Mouse (Mus musculus) adrenal gland, postnatal 4 days (tissue): Measurements from ENCODE around the gene Wnt6. TPM values are rescaled to one million over a fixed set of nuclear protein-coding genes. Genes with fewer than 3 reads are reported as not detected.

Source experiments
- DNase-seq, 2 experiments: peaks; one replicate each; pipeline ENCODE4 v3.0.0; 2021 to 2022; ENCODE audit warnings: low spot score in 2 of 2, mixed read lengths in 2 of 2
- total RNA-seq, 2 experiments: library from RNA; stranded (reverse); gene quantifications; 2 replicates each; pipeline ENCODE4 v1.2.3; 2021

The Wnt6 gene
- total RNA-seq, 2 experiments from 2014 or later, result 3.1 to 3.5 TPM

GRCm38 (mm10) chr1:74774062-74774461 is 2.4 kb downstream of the Wnt6 start:
- DNase-seq, result no peak

- DNase-seq, result no peak
These were observed 4.1 kb downstream of the Wnt6 start for GRCm38 (mm10) chr1:74775816-74776215.

GRCm38 (mm10) chr1:74778934-74779486 is 7.3 kb downstream of the Wnt6 start:
- DNase-seq, result no peak

GRCm38 (mm10) chr1:74782045-74782444 is 10.4 kb downstream of the Wnt6 start:
- no peak for DNase-seq

GRCm38 (mm10) chr1:74783554-74783953 is 11.9 kb downstream of the Wnt6 start:
- DNase-seq, result no peak

GRCm38 (mm10) chr1:74784041-74784759 is 12.5 kb downstream of the Wnt6 start:
- no peak for DNase-seq

GRCm38 (mm10) chr1:74787846-74788245 is 16.2 kb downstream of the Wnt6 start:
- DNase-seq, result peak in 1 of 2 experiments; percentile 53

GRCm38 (mm10) chr1:74788603-74789176 is 17.0 kb downstream of the Wnt6 start:
- no peak for DNase-seq

GRCm38 (mm10) chr1:74790095-74790494 is 18.4 kb downstream of the Wnt6 start:
- DNase-seq, result no peak

GRCm38 (mm10) chr1:74791249-74791648 is 19.6 kb downstream of the Wnt6 start, which contains the start of gene Wnt10a:
Gene Wnt10a, plus strand, starts transcription at chr1:74791516.
- DNase-seq, result no peak

GRCm38 (mm10) chr1:74792831-74793660 is 21.4 kb downstream of the Wnt6 start:
- DNase-seq, result no peak

GRCm38 (mm10) chr1:74794487-74795144 is 22.9 kb downstream of the Wnt6 start:
- no peak for DNase-seq

- no peak for DNase-seq
These were observed 23.4 kb downstream of the Wnt6 start for GRCm38 (mm10) chr1:74795145-74795529.

- DNase-seq, result no peak
These were observed 25.8 kb downstream of the Wnt6 start for GRCm38 (mm10) chr1:74797459-74797858.

- DNase-seq, result no peak
These were observed 28.8 kb downstream of the Wnt6 start for GRCm38 (mm10) chr1:74800424-74800888.

GRCm38 (mm10) chr1:74801631-74802140 is 30.0 kb downstream of the Wnt6 start:
- DNase-seq, result no peak

- DNase-seq, result no peak
These were observed 31.3 kb downstream of the Wnt6 start for GRCm38 (mm10) chr1:74802795-74803656.

GRCm38 (mm10) chr1:74804211-74804870 is 32.6 kb downstream of the Wnt6 start:
- DNase-seq, result no peak

GRCm38 (mm10) chr1:74805340-74805835 is 33.7 kb downstream of the Wnt6 start:
- no peak for DNase-seq
